22 mouse cellular contexts compared by ENCODE assay signal in the genomic region with DNA sequence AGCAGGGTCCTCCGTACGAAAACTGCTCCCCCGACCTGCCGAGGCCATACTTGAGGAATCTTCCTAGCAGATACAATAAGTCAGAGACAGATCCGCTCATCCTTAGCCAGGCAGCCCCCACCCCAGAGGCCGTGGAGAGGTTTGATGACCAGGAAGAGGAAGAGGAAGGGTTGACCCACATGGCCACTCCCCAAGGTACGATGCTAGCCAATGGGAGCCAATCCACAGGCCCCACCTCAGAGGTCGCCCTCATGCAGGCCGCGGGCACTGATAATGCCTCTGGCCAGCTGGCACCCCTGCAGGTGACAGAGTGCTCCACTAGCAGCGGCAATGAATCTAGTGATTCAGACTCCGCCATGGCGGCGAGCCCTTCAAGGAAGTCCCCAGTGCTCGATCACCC.
DNase-seq lines count a peak whose midpoint lies in the region; ATAC-seq and TF ChIP-seq lines count a peak whose summit lies in the region.
"Had no signal": no experiment of that assay in that cellular context is flagged by ENCODE, and none has a peak within 500 bp of the region (broad histone marks: within the 10 kb centered on the region; RNA-seq: fewer than 3 reads in every experiment).

No protein-coding gene starts in this region.

- no peak overlapping the region for H3K27ac ChIP-seq in kidney, embryonic 15.5 days
- H3K27ac ChIP-seq in CH12.LX (ENCODE audit: insufficient read depth, low read depth) (no peak overlapping the region), MEL (ENCODE audit: control insufficient read depth, low read depth, low read length) (no peak overlapping the region)
- H3K27ac ChIP-seq: embryonic facial prominence, embryonic 12.5 days; forebrain, embryonic 13.5 days; hindbrain, embryonic 12.5 days; intestine, embryonic 15.5 days had no signal

- dilution Hi-C loops in CH12.LX (cut with MboI; ENCODE audit: extremely low pct_ligation_motif_present, extremely low pct_unique_long_range_greater_than_20kb, low sequenced_read_pairs): no loop called here

- TF ChIP-seq POLR2A in CH12.LX (IDR thresholded peaks at IDR 0.05; ENCODE audit: low read depth, low read length): peak; percentile 72; the same call in 1 of the 2 replicates
- peak in 1 of 2 experiments; percentile 61; a peak in 2 of 4 replicates for TF ChIP-seq POLR2A in MEL (IDR thresholded peaks at IDR 0.05; ENCODE audit: control insufficient read depth in 1 of 2, insufficient read depth in 1 of 2, low read depth in 1 of 2, low read length in 2 of 2, poor library complexity in 1 of 2)

- H3K4me3 ChIP-seq in kidney, embryonic 15.5 days (replicated peaks): no peak overlapping the region
- H3K4me3 ChIP-seq in CH12.LX (replicated peaks in 1 of 3; ENCODE audit: low read depth in 2 of 3, low read length in 2 of 3, poor library complexity in 1 of 3) (peak overlapping the region; percentile 54 to 70 (median 64)), MEL (ENCODE audit: control insufficient read depth in 1 of 2, insufficient read depth in 1 of 2, low read depth in 2 of 2, low read length in 2 of 2) (peak overlapping the region; percentile 50 to 73)
- H3K4me3 ChIP-seq: embryonic facial prominence, embryonic 12.5 days; forebrain, embryonic 13.5 days; hindbrain, embryonic 12.5 days; intestine, embryonic 15.5 days had no signal

- DNase-seq in gastrocnemius, postnatal 14 days: peak; percentile 5
- DNase-seq in gastrocnemius, postnatal 36 days: no peak
- no peak for DNase-seq in kidney, adult 9 months
- DNase-seq in CH12.LX (ENCODE audit: extremely low read depth) (peak; percentile 73), MEL (ENCODE audit: low read depth, low spot score) (peak; percentile 80)
- DNase-seq in left cerebral cortex, adult 18-20 months (ENCODE audit: low spot score in 2 of 2): no peak
- DNase-seq in B cell, adult 2 months: no peak
- DNase-seq: adrenal gland, postnatal 14 days; cerebellum, adult 11-12 months; cerebellum, adult 9-10 months; cerebellum, postnatal 25 days; forebrain, postnatal 0 days; gastrocnemius, postnatal 25 days; heart, adult 18-20 months had no signal

- no peak; the same call in 1 of the 2 replicates for TF ChIP-seq RAD21 in CH12.LX (IDR thresholded peaks at IDR 0.05; ENCODE audit: low read depth, low read length)
- no peak for TF ChIP-seq RAD21 in MEL (IDR thresholded peaks at IDR 0.05; ENCODE audit: low read depth, low read length)

- H3K79me2 ChIP-seq in CH12.LX (replicated peaks; ENCODE audit: control insufficient read depth, extremely low read depth, insufficient read depth, poor library complexity, severe bottlenecking): no peaks in the 10 kb centered on the region
- no peaks in the 10 kb centered on the region for H3K79me2 ChIP-seq in MEL (ENCODE audit: control insufficient read depth, insufficient read depth, low read length, poor library complexity)

- intact Hi-C loops in gastrocnemius, postnatal 14 days (cut with DNase I; ENCODE audit: low total_unique reads): no loop called here
- intact Hi-C loops in gastrocnemius, postnatal 36 days (cut with DNase I): no loop called here

- TF ChIP-seq CTCF in CH12.LX (conservative IDR thresholded peaks at IDR 0.05 in 1 of 2, IDR thresholded peaks at IDR 0.05 in 1 of 2; ENCODE audit: low read depth in 2 of 2, low read length in 2 of 2): 0 out of 4 replicates have a peak, but pooled peaks of 1 of the 2 experiments have one; percentile 2
- TF ChIP-seq CTCF in MEL (IDR thresholded peaks at IDR 0.05 in 2 of 3, conservative IDR thresholded peaks at IDR 0.05 in 1 of 3; ENCODE audit: control insufficient read depth in 1 of 3, insufficient read depth in 1 of 3, low read depth in 2 of 3, low read length in 3 of 3, poor library complexity in 1 of 3, severe bottlenecking in 1 of 3): no peak

- peaks cover 12% of the 10 kb centered on the region for H3K4me1 ChIP-seq in kidney, embryonic 15.5 days
- H3K4me1 ChIP-seq in CH12.LX (ENCODE audit: control insufficient read depth in 1 of 2, insufficient read depth in 2 of 2) (peaks cover 7 to 38% of the 10 kb centered on the region in 2 experiments), MEL (ENCODE audit: control insufficient read depth in 1 of 2, insufficient read depth in 2 of 2, low read length in 2 of 2) (0 out of 4 replicates have a peak, but pooled peaks cover 0 to 5% of the 10 kb centered on the region in 2 experiments)

- WGBS in kidney, embryonic 15.5 days: 91% methylated on average over 15 of the region's 15 CpGs

- TF ChIP-seq EP300 in CH12.LX (IDR thresholded peaks at IDR 0.05; ENCODE audit: low read length) (no peak), MEL (IDR thresholded peaks at IDR 0.05; ENCODE audit: low read depth in 1 of 2, low read length in 2 of 2) (no peak)

- no peak overlapping the region for H3K4me2 ChIP-seq in kidney, embryonic 15.5 days
- H3K4me2 ChIP-seq in CH12.LX (ENCODE audit: insufficient read depth, low read depth, poor library complexity, severe bottlenecking): no peak overlapping the region; the same call in 1 of the 2 replicates
- H3K4me2 ChIP-seq: embryonic facial prominence, embryonic 12.5 days; forebrain, embryonic 13.5 days; heart, embryonic 11.5 days; hindbrain, embryonic 12.5 days; intestine, embryonic 15.5 days had no signal

- in situ Hi-C loops in CH12.LX (cut with MboI; ENCODE audit: low pct_ligation_motif_present, low pct_unique_long_range_greater_than_20kb, low sequenced_read_pairs): loop anchor here (10.0 kb wide), 1 partner anchor 409 kb away; no protein-coding TSS in a partner anchor

- H3K36me3 ChIP-seq in kidney, embryonic 15.5 days: peaks cover 84% of the 10 kb centered on the region
- H3K36me3 ChIP-seq in CH12.LX (replicated peaks in 1 of 2; ENCODE audit: control insufficient read depth in 1 of 2, insufficient read depth in 1 of 2, low read length in 1 of 2): peaks cover 0 to 49% of the 10 kb centered on the region in 2 experiments
- no peaks in the 10 kb centered on the region for H3K36me3 ChIP-seq in MEL (ENCODE audit: control insufficient read depth in 1 of 2, insufficient read depth in 2 of 2, low read length in 2 of 2)

- H3K27me3 ChIP-seq in kidney, embryonic 15.5 days: no peaks in the 10 kb centered on the region
- H3K27me3 ChIP-seq in CH12.LX (replicated peaks): no peaks in the 10 kb centered on the region
- H3K27me3 ChIP-seq in MEL (ENCODE audit: control insufficient read depth in 1 of 2, insufficient read depth in 2 of 2, low read length in 2 of 2): no peaks in the 10 kb centered on the region
- H3K27me3 ChIP-seq: embryonic facial prominence, embryonic 12.5 days; forebrain, embryonic 13.5 days; hindbrain, embryonic 12.5 days; intestine, embryonic 15.5 days; Patski had no signal

- H3K9me3 ChIP-seq in kidney, embryonic 15.5 days (replicated peaks): no peaks in the 10 kb centered on the region
- H3K9me3 ChIP-seq in CH12.LX (replicated peaks; ENCODE audit: low read length) (no peaks in the 10 kb centered on the region), MEL (replicated peaks; ENCODE audit: insufficient read depth, low read length) (no peaks in the 10 kb centered on the region)
- H3K9me3 ChIP-seq: embryonic facial prominence, embryonic 12.5 days; forebrain, embryonic 13.5 days; hindbrain, embryonic 12.5 days; intestine, embryonic 15.5 days had no signal

- peak; percentile 23; the same call in 1 of the 2 replicates for ATAC-seq in kidney, embryonic 15.5 days (replicated peaks; ENCODE audit: low FRiP score)
- ATAC-seq: activated CD4-positive, CD25-positive, alpha-beta regulatory T cell, adult 4 months; forebrain, embryonic 13.5 days; forebrain, postnatal 0 days; intestine, embryonic 15.5 days; Patski had no signal

- H3K9ac ChIP-seq in kidney, embryonic 15.5 days: no peak overlapping the region
- H3K9ac ChIP-seq in CH12.LX (ENCODE audit: insufficient read depth, low read depth) (peak overlapping the region; percentile 60), MEL (ENCODE audit: control insufficient read depth, low read depth, low read length, poor library complexity, severe bottlenecking) (peak overlapping the region; percentile 56)
- H3K9ac ChIP-seq: embryonic facial prominence, embryonic 12.5 days; forebrain, embryonic 13.5 days; forebrain, postnatal 0 days; hindbrain, embryonic 12.5 days; intestine, embryonic 15.5 days had no signal

TF ChIP-seq in CH12.LX, 34 proteins besides CTCF, POLR2A, EP300 and RAD21 (continues in another document):
- TF ChIP-seq USF1 (IDR thresholded peaks at IDR 0.05; ENCODE audit: low read depth, low read length) (no peak), MYC (IDR thresholded peaks at IDR 0.05; ENCODE audit: low read depth, low read length) (no peak), GABPA (IDR thresholded peaks at IDR 0.05; ENCODE audit: insufficient replicate concordance, low read depth, low read length) (no peak), ETS1 (conservative IDR thresholded peaks at IDR 0.05; ENCODE audit: low read depth, low read length) (no peak), MAZ (IDR thresholded peaks at IDR 0.05; ENCODE audit: low read depth, low read length) (no peak), TBP (conservative IDR thresholded peaks at IDR 0.05; ENCODE audit: low read depth, low read length) (0 out of 2 replicates have a peak, but pooled peaks have one; percentile 38), MEF2A (IDR thresholded peaks at IDR 0.05; ENCODE audit: borderline replicate concordance, low read depth, low read length) (no peak), SMC3 (IDR thresholded peaks at IDR 0.05; ENCODE audit: low read depth, low read length) (no peak), RCOR1 (conservative IDR thresholded peaks at IDR 0.05; ENCODE audit: low read depth, low read length) (no peak), USF2 (conservative IDR thresholded peaks at IDR 0.05; ENCODE audit: low read depth, low read length) (no peak), POLR2AphosphoS2 (IDR thresholded peaks at IDR 0.05; ENCODE audit: low read depth, low read length) (no peak)

TF ChIP-seq in MEL, 35 proteins besides CTCF, POLR2A, EP300 and RAD21 (continues in another document):
- 0 out of 2 replicates have a peak, but pooled peaks have one; percentile 13 for TF ChIP-seq SIN3A (IDR thresholded peaks at IDR 0.05; ENCODE audit: low read length)
- TF ChIP-seq UBTF (IDR thresholded peaks at IDR 0.05; ENCODE audit: borderline replicate concordance, insufficient read depth, low read depth, low read length): no peak
- TF ChIP-seq USF1 (IDR thresholded peaks at IDR 0.05; ENCODE audit: low read depth, low read length): 0 out of 2 replicates have a peak, but pooled peaks have one; percentile 4
- TF ChIP-seq MYB (IDR thresholded peaks at IDR 0.05; ENCODE audit: low read depth, low read length): no peak
- TF ChIP-seq ELF1 (IDR thresholded peaks at IDR 0.05; ENCODE audit: low read depth, low read length): peak; percentile 27; the same call in 1 of the 2 replicates
- peak; percentile 59 for TF ChIP-seq NELFE (IDR thresholded peaks at IDR 0.05; ENCODE audit: low read depth, low read length)
- TF ChIP-seq MXI1 (IDR thresholded peaks at IDR 0.05; ENCODE audit: low read depth, low read length): no peak
- no peak for TF ChIP-seq TAL1 (IDR thresholded peaks at IDR 0.05; ENCODE audit: low read length)
- peak; percentile 37; the same call in 1 of the 2 replicates for TF ChIP-seq GATA1 (IDR thresholded peaks at IDR 0.05; ENCODE audit: low read depth, low read length)
- TF ChIP-seq HCFC1 (IDR thresholded peaks at IDR 0.05; ENCODE audit: low read depth, low read length): 0 out of 2 replicates have a peak, but pooled peaks have one; percentile 51
- no peak for TF ChIP-seq ZNF384 (IDR thresholded peaks at IDR 0.05; ENCODE audit: low read depth, low read length)

Comparison
In these comparisons a context has a peak if more than half of its experiments do, and no peak if none do; other contexts are left out.
1. DNase-seq: peak in gastrocnemius, postnatal 14 days (single experiment), CH12.LX (single experiment) and MEL (single experiment); none in gastrocnemius, postnatal 36 days (0 of 2), kidney, adult 9 months (single experiment), left cerebral cortex, adult 18-20 months (0 of 2) and B cell, adult 2 months (0 of 2).